Mouse (Mus musculus) liver, adult 2 months (tissue): ENCODE results near the gene Sec61a1.

Source experiments
- CTCF ChIP-seq: fragments of 200-500 bp; IDR thresholded peaks from 2 replicates; pipeline ENCODE4 v1.5.1; 2011; ENCODE audit warnings: low read depth, low read length, control low read depth
- POLR2A ChIP-seq: fragments of 200-500 bp; IDR thresholded peaks from 2 replicates; pipeline ENCODE4 v1.6.1; 2011; ENCODE audit warnings: low read length, control low read depth; ENCODE audit not compliant: insufficient read depth; ENCODE audit errors: extremely low read depth

- no peak for TF ChIP-seq CTCF
- TF ChIP-seq POLR2A = no peak
Observed at GRCm38 (mm10) chr6:88489834-88490233, 28.9 kb downstream of the Sec61a1 start.
